Mouse (Mus musculus): ENCODE measurements around the gene Il10ra.

DNA sequence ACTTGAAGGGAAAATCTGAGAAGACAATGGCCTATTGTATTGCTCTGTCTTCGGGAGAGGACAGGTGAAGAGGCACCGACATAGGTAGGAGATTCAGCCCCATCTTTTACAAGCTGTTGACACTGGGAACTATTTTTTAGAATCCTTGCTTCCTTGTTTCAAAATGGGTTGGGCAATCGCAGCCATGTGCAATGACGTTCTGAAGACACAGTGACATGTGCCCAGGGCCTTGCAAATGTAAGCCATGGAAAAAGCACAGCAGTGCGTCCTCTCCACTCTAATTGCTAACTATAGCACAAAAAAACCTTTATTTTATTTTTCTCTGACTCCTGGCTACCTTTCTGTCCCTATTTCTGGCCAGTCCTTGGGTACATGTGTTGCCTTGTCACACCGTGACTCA lies 42.9 kb upstream of the Il10ra start:
- no peak for TF ChIP-seq CTCF (IDR thresholded peaks at IDR 0.05; ENCODE audit: low read depth, low read length)
- TF ChIP-seq POLR2A (IDR thresholded peaks at IDR 0.05; ENCODE audit: extremely low read depth, insufficient read depth, low read length) = no peak
